Mouse (Mus musculus): ENCODE data around the gene BC107364. TPM values are rescaled to one million over a fixed set of nuclear protein-coding genes. Genes with fewer than 3 reads are reported as not detected.
"Not testable (repeated sequence)": the region's sequence is repeated elsewhere in the genome, so short reads cannot be mapped to it uniquely, and the experiment has no call there.

BC107364 gene
- polyA plus RNA-seq, 1 experiment = not detected

DNA sequence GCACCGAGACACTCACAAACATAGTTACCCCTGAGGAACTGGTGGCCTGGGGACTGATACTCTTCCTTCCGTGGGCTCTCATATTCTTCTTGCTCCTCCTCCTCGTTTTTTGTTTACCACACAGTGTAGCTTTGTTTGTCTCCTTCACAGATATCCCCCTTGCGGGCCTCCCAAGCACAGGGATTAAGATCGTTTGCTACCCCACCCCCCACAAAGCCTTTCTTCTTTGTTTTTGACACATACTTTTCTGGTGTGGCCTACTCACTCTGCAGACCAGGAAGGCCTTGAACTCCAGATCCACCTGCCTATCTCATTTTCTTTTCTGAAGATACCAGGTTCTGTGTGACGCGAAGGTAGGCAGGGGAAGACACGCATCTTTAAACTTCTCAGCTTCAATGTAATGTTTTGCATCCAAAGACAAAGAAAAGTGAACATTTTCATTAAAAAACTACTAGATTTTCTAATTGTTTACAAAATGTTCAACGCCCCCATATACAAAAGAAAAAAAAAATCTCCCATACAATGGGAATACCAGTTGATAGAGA is 38.5 kb downstream of the BC107364 start:
- DNase-seq = no peak
- Histone ChIP-seq H3K4me3 (replicated peaks; ENCODE audit: extremely low read depth, low read depth, low read length) (no peak overlapping the region), H3K4me1 (ENCODE audit: control insufficient read depth, insufficient read depth, low read length) (no peaks in the 10 kb centered on the region)
- WGBS = 87% methylated on average over 9 of the region's 9 CpGs
- TF ChIP-seq CTCF (IDR thresholded peaks at IDR 0.05; ENCODE audit: insufficient read depth, low read length) (no peak), POLR2A (IDR thresholded peaks at IDR 0.05; ENCODE audit: borderline replicate concordance, extremely low read depth, low read depth, low read length) (no peak)

DNA sequence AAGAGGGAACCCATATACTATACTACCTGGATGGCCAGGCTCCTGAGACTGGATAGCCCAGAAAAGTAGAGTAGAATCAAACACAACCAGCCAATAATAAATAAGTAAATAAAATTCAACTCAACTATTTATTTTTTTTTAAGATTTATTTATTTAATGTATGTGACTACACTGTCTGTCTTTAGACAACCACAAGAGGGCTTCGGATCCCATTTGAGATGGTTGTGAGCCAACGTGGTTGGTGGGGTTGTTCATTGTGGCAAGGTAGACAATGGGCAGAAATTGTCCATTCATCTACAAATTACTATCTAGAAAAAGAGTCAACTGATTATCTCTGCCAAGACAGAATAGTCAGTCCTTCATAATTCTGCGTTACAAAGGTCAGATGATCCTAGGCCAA is 40.3 kb downstream of the BC107364 start:
- no peak for DNase-seq
- 85% methylated on average over 3 of the region's 3 CpGs for WGBS
- H3K4me3 ChIP-seq (replicated peaks; ENCODE audit: extremely low read depth, low read depth, low read length) = no peak overlapping the region

DNA sequence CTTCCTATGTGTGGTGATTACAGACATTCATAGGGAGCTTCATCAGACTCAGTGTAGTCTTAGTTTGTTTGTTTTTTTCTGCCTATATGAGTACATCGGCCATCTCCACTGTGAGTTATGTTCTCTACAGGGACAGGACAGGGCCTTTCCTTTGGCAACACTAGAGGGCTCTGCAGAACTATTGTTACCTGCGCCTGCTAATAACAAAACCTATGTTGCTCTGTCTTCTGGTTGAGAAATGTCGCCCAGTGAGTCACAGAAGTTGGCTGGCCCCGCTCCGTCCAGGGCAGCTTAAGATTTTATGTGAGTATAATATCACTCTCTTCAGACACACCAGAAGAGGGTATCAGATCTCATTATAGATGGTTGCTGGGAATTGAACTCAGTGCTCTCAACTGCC is 41.1 kb downstream of the BC107364 start:
- H3K4me1 ChIP-seq (ENCODE audit: control insufficient read depth, insufficient read depth, low read length) = no peaks in the 10 kb centered on the region
- no peak for DNase-seq
- TF ChIP-seq CTCF (IDR thresholded peaks at IDR 0.05; ENCODE audit: insufficient read depth, low read length) (no peak), POLR2A (IDR thresholded peaks at IDR 0.05; ENCODE audit: borderline replicate concordance, extremely low read depth, low read depth, low read length) (no peak)
- WGBS = 75% methylated on average over 5 of the region's 5 CpGs
- H3K4me3 ChIP-seq (replicated peaks; ENCODE audit: extremely low read depth, low read depth, low read length) = no peak overlapping the region

More for the DNA sequence above, 40.3 kb downstream of the BC107364 start:
- no peaks in the 10 kb centered on the region for H3K4me1 ChIP-seq (ENCODE audit: control insufficient read depth, insufficient read depth, low read length)
- TF ChIP-seq POLR2A (IDR thresholded peaks at IDR 0.05; ENCODE audit: borderline replicate concordance, extremely low read depth, low read depth, low read length) (no peak), CTCF (IDR thresholded peaks at IDR 0.05; ENCODE audit: insufficient read depth, low read length) (no peak)

DNA sequence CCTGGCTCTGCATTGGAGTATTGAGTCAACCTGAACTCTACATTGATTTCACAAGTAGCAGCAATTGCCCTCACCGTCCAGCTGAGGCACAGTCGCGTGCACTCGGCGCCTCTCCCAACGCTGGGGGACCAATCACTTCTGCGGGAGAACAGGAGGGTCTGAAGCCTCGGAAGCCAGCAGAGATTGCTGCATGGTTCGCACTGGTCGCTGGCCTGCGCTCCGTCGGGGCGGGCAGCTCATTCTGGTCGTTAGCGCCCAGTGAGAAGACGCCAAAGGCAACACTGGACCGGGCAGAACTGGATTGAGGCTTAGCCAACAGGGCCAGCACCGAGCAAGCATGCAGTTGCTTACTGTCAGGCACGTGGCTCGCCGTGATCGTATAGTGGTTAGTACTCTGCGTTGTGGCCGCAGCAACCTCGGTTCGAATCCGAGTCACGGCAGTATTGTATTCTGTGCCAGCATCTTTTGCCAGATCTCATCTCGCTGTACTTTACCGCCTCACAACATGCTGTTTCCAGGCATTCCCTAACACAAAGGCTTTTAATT is 42.3 kb downstream of the BC107364 start:
- DNase-seq = no peak
- TF ChIP-seq CTCF (IDR thresholded peaks at IDR 0.05; ENCODE audit: insufficient read depth, low read length) = no peak
- TF ChIP-seq POLR2A (IDR thresholded peaks at IDR 0.05; ENCODE audit: borderline replicate concordance, extremely low read depth, low read depth, low read length) = no peak
- H3K4me1 ChIP-seq (ENCODE audit: control insufficient read depth, insufficient read depth, low read length) = no peaks in the 10 kb centered on the region
- WGBS = 7% methylated on average over 31 of the region's 31 CpGs
- H3K4me3 ChIP-seq (replicated peaks; ENCODE audit: extremely low read depth, low read depth, low read length) = no peak overlapping the region

DNA sequence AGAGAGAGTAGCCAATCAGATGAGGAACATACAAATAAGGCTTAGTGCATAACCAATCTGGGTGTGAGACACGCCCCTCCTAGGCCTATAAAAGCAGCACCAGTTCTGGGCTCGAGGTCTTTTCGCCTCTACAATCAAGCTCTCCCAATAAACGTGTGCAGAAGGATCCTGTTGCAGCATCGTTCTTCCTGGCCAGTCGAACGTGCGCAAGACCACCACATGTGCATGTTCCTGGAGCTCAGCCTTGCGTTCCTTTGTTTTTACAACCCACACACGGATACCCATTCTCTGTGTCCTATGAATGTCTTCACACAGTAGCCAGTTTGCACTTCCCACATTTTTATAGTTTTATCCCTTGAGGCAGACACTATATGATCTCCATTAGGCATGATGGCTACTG is 44.0 kb downstream of the BC107364 start:
- 93% methylated on average over 10 of the region's 10 CpGs for WGBS
- not testable (repeated sequence) for DNase-seq; H3K4me1 ChIP-seq (ENCODE audit: control insufficient read depth, insufficient read depth, low read length); H3K4me3 ChIP-seq (replicated peaks; ENCODE audit: extremely low read depth, low read depth, low read length)

DNA sequence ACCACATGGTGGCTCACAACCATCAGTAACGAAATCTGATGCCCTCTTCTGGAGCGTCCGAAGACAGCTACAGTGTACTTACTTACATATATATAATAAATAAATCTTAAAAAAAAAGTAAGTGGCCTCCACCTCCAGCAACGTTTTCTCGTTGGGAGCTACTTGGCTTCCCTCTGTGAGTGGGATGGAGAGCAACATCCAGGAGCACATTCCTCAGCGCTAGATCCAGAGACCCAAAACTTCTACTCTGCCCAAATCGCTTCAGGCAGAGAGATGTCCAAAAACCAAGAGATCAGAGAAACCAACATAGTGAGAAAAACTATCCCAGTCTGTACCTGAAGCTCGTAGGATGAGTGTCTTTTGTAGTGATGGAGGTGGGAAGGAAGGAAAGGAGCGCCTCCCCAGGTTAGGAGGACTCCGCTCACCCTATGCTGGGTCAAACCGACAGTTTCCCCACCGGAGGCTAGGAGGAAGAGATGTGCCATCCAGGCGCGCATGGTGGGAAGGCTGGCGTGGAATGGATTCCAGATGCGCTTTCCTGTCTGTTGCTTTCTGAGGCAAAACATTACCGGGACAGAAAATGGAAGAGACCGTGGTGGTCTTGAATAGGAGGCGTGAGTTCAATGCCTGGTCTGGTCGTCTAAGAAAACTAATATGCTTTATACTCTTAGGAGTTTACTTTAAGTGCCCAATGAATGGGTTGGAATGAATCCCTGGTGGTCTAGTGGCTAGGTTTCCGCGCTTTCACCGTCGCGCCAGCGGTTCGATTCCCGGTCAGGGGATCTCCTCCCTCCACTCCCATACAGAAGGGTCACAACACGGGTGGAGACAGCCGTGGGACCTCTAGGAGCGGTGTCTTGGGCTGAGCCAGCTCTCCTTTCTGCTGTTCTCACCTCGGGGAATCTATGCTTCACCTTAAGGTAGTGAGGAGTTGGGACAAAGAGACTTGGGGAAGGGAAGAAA is 46.3 kb downstream of the BC107364 start:
- no peak for DNase-seq
- 52% methylated on average over 32 of the region's 32 CpGs for WGBS
- no peak for TF ChIP-seq CTCF (IDR thresholded peaks at IDR 0.05; ENCODE audit: insufficient read depth, low read length)
- no peak for TF ChIP-seq POLR2A (IDR thresholded peaks at IDR 0.05; ENCODE audit: borderline replicate concordance, extremely low read depth, low read depth, low read length)
- Histone ChIP-seq H3K4me1 (ENCODE audit: control insufficient read depth, insufficient read depth, low read length) (0 out of 2 replicates have a peak, but pooled peaks cover 4% of the 10 kb centered on the region), H3K4me3 (replicated peaks; ENCODE audit: extremely low read depth, low read depth, low read length) (no peak overlapping the region)

DNA sequence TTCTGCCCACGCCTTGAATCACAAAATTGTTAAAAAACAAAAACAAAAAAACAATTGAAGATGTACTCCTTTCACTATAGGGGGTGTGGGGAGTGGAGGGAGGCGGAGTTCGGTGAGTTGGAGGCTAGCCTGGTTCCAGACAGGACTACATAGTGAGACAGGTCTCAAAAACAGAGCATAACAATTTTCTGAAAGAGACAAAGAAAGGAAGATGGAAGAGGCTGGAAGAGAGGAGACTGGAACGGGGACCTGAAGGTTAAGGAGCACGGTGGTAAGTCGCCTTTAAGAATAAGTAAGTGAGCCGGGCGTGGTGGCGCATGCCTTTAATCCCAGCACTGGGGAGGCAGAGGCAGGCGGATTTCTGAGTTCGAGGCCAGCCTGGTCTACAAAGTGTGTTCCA is 47.1 kb downstream of the BC107364 start:
- DNase-seq = no peak
- H3K4me3 ChIP-seq (replicated peaks; ENCODE audit: extremely low read depth, low read depth, low read length) = no peak overlapping the region
- WGBS = 17% methylated on average over 11 of the region's 11 CpGs
- TF ChIP-seq CTCF (IDR thresholded peaks at IDR 0.05; ENCODE audit: insufficient read depth, low read length) = no peak
- TF ChIP-seq POLR2A (IDR thresholded peaks at IDR 0.05; ENCODE audit: borderline replicate concordance, extremely low read depth, low read depth, low read length) = no peak
- H3K4me1 ChIP-seq (ENCODE audit: control insufficient read depth, insufficient read depth, low read length) = 0 out of 2 replicates have a peak, but pooled peaks cover 4% of the 10 kb centered on the region

DNA sequence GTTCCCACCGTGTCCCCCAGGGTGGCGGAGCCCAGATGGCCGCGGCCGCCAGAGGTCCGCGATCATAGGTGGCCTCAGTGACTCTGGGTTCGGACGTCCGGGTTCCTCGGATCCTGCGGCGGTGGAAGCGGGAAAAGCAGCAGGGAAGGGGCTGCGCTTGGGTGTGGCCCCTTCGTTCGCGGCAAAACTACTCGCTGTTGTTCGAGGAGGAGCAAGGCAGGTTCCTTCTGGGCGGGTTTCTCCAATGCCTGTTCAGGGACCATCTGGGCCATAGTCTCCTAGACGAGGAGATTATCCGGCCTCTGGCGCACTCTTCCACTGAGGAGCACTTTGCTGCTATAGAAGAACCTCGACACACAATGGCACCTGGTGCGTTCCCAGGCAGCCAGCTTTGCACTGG is 47.7 kb downstream of the BC107364 start:
- no peak for DNase-seq
- no peak for TF ChIP-seq CTCF (IDR thresholded peaks at IDR 0.05; ENCODE audit: insufficient read depth, low read length)
- TF ChIP-seq POLR2A (IDR thresholded peaks at IDR 0.05; ENCODE audit: borderline replicate concordance, extremely low read depth, low read depth, low read length) = no peak
- H3K4me1 ChIP-seq (ENCODE audit: control insufficient read depth, insufficient read depth, low read length) = 0 out of 2 replicates have a peak, but pooled peaks cover 4% of the 10 kb centered on the region
- H3K4me3 ChIP-seq (replicated peaks; ENCODE audit: extremely low read depth, low read depth, low read length) = no peak overlapping the region
- WGBS = 3% methylated on average over 26 of the region's 26 CpGs

DNA sequence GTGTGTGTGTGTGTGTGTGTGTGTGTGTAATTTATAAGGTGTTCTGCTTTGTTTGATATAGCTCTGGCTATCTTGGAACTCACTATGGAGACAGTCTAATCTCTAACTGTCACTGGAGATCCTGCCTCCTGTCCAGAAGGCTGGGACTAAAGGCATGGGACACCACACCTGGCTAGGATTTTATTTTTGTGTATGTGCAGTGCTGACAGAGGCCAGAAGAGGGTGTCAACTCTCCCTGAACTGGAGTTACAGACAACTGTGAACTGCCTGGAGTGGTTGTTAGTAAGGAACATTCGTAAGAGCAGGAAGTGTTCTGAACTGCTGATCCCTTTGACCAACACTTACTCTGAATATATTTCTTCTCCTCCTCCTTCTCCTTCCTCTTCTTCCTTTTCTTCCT is 49.1 kb downstream of the BC107364 start:
- 0 out of 2 replicates have a peak, but pooled peaks cover 4% of the 10 kb centered on the region for H3K4me1 ChIP-seq (ENCODE audit: control insufficient read depth, insufficient read depth, low read length)
- no peak for DNase-seq
- TF ChIP-seq POLR2A (IDR thresholded peaks at IDR 0.05; ENCODE audit: borderline replicate concordance, extremely low read depth, low read depth, low read length) (no peak), CTCF (IDR thresholded peaks at IDR 0.05; ENCODE audit: insufficient read depth, low read length) (no peak)
- H3K4me3 ChIP-seq (replicated peaks; ENCODE audit: extremely low read depth, low read depth, low read length) = no peak overlapping the region
- WGBS = 13% methylated on average over 1 of the region's 1 CpGs

Measured in lung, adult 2 months (tissue).